Mouse (Mus musculus) bone marrow macrophage, adult 2 months (primary cell): ENCODE measurements at regions not wholly inside any gene's neighbourhood (a gene's known extent, or its start where the extent isn't known, plus 50 kb on each side); places are given as distances from the start of the nearest gene placed in this dataset.

Experiments used
- CTCF ChIP-seq: IDR thresholded peaks from 2 replicates; pipeline ENCODE4 v1.5.1; 2012; ENCODE audit warnings: low read depth, mild to moderate bottlenecking, low read length, moderate library complexity
- POLR2A ChIP-seq: IDR thresholded peaks from 2 replicates; pipeline ENCODE4 v1.6.1; 2012; ENCODE audit warnings: mild to moderate bottlenecking, low read depth, low read length, borderline replicate concordance

DNA sequence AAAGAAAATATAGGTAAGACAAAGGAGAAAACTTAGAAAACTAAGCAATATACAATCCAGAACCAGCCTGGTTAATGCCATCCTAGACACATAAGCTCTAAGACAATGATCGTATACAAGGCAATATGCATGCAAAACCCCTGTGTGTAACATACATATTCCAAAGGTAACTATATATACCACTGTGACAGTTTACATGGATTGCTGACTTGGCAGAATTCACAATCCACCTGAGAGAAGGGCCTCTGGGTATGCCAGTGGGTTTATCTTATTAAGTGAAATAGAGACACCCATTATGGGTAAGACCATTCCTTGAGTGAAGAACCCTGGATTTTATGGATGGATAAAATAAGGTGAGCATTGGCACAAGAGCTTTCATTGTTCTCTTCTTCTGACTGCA lies 117.2 kb upstream of the Nrp1 start:
- TF ChIP-seq CTCF (no peak), POLR2A (no peak)
